Mouse (Mus musculus) ES-E14 (cell line): ENCODE results near the gene Hist1h2ad. TPM values are rescaled to one million over a fixed set of nuclear protein-coding genes. Genes with fewer than 3 reads are reported as not detected.
"Not testable (repeated sequence)": the region's sequence is repeated elsewhere in the genome, so short reads cannot be mapped to it uniquely, and the experiment has no call there.

Experiments
- DNase-seq: peaks from one replicate; pipeline ENCODE4 v3.0.0-alpha.2; 2013; ENCODE audit warnings: low read depth, low spot score
- H3K27ac ChIP-seq: 2 replicates; pipeline ENCODE4 v1.5.1; 2012; ENCODE audit warnings: low read depth, mild to moderate bottlenecking, low read length, moderate library complexity, mixed read lengths; ENCODE audit not compliant: poor library complexity, insufficient read depth, severe bottlenecking
- H3K36me3 ChIP-seq: 2 replicates; pipeline ENCODE4 v1.6.1; 2012; ENCODE audit warnings: mild to moderate bottlenecking, low read length, moderate library complexity, mixed read lengths; ENCODE audit not compliant: control insufficient read depth, poor library complexity, insufficient read depth, severe bottlenecking
- H3K4me1 ChIP-seq, 2 experiments: fragments of 150-350 bp in 1 of 2; sonication (generic) in 1 of 2; 2 replicates each; pipeline ENCODE4 v1.6.1; 2012; ENCODE audit warnings: low read length in 2 of 2, mild to moderate bottlenecking in 1 of 2, mixed read lengths in 1 of 2; ENCODE audit not compliant: control insufficient read depth in 2 of 2, insufficient read depth in 2 of 2, poor library complexity in 1 of 2
- H3K4me3 ChIP-seq, 2 experiments: fragments of 150-350 bp in 1 of 2; sonication (generic) in 1 of 2; 2 replicates each; pipeline ENCODE4 v1.5.1; 2012; ENCODE audit warnings: low read length in 2 of 2, low read depth in 1 of 2, mild to moderate bottlenecking in 1 of 2, mixed read lengths in 1 of 2; ENCODE audit not compliant: insufficient read depth in 1 of 2, poor library complexity in 1 of 2, severe bottlenecking in 1 of 2
- H3K9ac ChIP-seq: 2 replicates; pipeline ENCODE4 v1.6.1; 2012; ENCODE audit warnings: low read depth, mild to moderate bottlenecking, low read length, mixed read lengths; ENCODE audit not compliant: poor library complexity, insufficient read depth, severe bottlenecking
- H3K9me3 ChIP-seq: fragments of 150-350 bp; sonication (generic); 2 replicates; pipeline ENCODE4 v1.6.1; 2012; ENCODE audit warnings: low read depth, mild to moderate bottlenecking, low read length; ENCODE audit not compliant: control insufficient read depth, insufficient read depth
- CHD2 ChIP-seq: IDR thresholded peaks from 2 replicates; pipeline ENCODE4 v1.6.1; 2014; ENCODE audit warnings: mild to moderate bottlenecking, low read depth, low read length, inconsistent platforms
- HCFC1 ChIP-seq: IDR thresholded peaks from 2 replicates; pipeline ENCODE4 v1.6.1; 2012; ENCODE audit warnings: low read length, inconsistent platforms, borderline replicate concordance; ENCODE audit not compliant: insufficient read depth
- MAFK ChIP-seq: IDR thresholded peaks from 2 replicates; pipeline ENCODE4 v1.6.1; 2014; ENCODE audit warnings: mild to moderate bottlenecking, low read depth, low read length, inconsistent platforms; ENCODE audit not compliant: insufficient read depth
- ZC3H11A ChIP-seq: IDR thresholded peaks from 2 replicates; pipeline ENCODE4 v1.6.1; 2012; ENCODE audit warnings: low read depth, mild to moderate bottlenecking, inconsistent platforms, low read length, borderline replicate concordance
- ZNF384 ChIP-seq: IDR thresholded peaks from 2 replicates; pipeline ENCODE4 v1.6.1; 2012; ENCODE audit warnings: low read depth, low read length, inconsistent platforms
- in situ Hi-C, 2 experiments: fragments of 600-800 bp; cut with MboI; formaldehyde crosslinking; loops; one replicate each; pipeline ENCODE4 v1.15.1; 2025; ENCODE audit warnings: low sequenced_read_pairs in 2 of 2, inconsistent platforms in 1 of 2; ENCODE audit not compliant: unreplicated experiment in 2 of 2
- total RNA-seq: library from RNA; depleted of rRNA; stranded (reverse); fragments of 300-350 nt; gene quantifications from 2 replicates; pipeline ENCODE4 v1.2.3, GENCODE M21; 2012

Hist1h2ad gene
- total RNA-seq, 1 experiment = 1,000 TPM

DNA sequence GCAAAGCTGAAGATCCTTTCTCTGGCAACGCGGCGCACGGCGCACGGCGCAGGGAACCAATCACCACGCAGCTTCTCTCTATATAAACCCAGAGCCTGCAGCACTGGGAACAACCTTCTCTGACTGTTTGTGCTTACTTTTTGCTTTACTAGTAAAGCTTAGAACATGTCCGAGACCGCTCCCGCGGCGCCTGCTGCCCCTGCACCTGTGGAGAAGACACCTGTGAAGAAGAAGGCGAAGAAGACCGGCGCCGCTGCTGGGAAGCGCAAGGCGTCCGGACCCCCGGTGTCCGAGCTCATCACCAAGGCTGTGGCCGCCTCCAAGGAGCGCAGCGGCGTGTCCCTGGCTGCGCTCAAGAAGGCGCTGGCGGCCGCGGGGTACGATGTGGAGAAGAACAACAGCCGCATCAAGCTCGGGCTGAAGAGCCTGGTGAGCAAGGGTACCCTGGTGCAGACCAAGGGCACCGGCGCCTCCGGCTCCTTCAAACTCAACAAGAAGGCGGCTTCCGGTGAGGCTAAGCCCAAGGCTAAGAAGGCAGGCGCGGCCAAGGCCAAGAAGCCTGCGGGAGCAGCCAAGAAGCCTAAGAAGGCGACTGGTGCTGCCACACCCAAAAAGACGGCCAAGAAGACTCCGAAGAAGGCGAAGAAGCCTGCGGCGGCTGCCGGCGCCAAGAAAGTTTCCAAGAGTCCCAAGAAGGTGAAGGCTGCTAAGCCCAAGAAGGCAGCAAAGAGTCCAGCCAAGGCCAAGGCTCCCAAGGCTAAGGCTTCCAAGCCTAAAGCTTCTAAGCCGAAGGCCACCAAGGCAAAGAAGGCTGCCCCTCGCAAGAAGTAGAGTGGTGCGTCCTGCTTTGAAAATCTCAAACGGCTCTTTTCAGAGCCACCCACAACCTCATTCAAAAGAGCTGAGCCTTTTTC is 19.0 kb upstream of the Hist1h2ad start:
- Histone ChIP-seq H3K9ac (peak overlapping the region; percentile 74), H3K27ac (peak overlapping the region; percentile 90), H3K36me3 (no peaks in the 10 kb centered on the region), H3K4me1 (0 out of 4 replicates have a peak, but pooled peaks cover 0 to 2% of the 10 kb centered on the region in 2 experiments), H3K9me3 (no peaks in the 10 kb centered on the region), H3K4me3 (peak overlapping the region; percentile 52 to 54)
- no peak for TF ChIP-seq CHD2
- no peak; the same call in 1 of the 2 replicates for TF ChIP-seq HCFC1
- no peak for TF ChIP-seq MAFK
- TF ChIP-seq ZNF384 = no peak
- no peak for TF ChIP-seq ZC3H11A
- in situ Hi-C loops = loop anchor here (10.0 to 25.0 kb wide), 3 partner anchors 190 to 1818 kb away; partner anchors contain the start of genes Hist1h4j (in 2 of the 2), Hist1h2ag (in 1 of the 2), Hist1h2ah (in 1 of the 2) and Hist1h2bb (in 1 of the 2)
- DNase-seq = no peak

DNA sequence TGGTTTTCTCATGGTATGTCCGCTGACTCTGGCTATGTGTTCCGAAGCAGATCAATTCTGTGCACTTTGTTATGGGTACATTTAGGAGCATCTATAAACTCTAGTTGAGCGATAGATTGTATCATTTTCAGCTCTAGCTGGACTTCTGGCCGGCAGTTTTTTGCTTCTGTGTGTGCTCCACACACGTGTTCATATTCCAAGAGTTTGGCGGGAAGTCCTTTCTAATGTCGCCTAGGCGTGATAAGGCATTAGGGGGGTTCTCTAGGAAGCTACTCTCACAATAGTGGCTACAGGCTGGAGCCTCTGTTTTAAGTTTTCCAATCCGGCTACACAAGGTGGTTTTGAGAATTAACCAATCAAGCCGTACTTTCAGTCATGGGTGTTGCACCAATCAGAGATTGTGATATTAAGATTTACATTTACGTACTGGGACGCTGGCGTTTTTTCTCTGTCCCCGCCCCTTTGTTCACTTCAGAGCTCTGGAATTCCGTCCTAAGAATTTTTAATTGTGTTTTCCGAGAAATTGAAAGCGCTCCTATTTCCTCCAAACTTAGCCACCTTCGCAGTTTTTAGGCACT is 18.3 kb upstream of the Hist1h2ad start:
- Histone ChIP-seq H3K4me3 (peak overlapping the region; percentile 52 to 56), H3K27ac (peak overlapping the region; percentile 90), H3K4me1 (0 out of 4 replicates have a peak, but pooled peaks cover 0 to 2% of the 10 kb centered on the region in 2 experiments), H3K9me3 (no peaks in the 10 kb centered on the region), H3K9ac (peak overlapping the region; percentile 74), H3K36me3 (no peaks in the 10 kb centered on the region)
- DNase-seq = peak; percentile 81
- in situ Hi-C loops = loop anchor here (10.0 to 25.0 kb wide), 3 partner anchors 189 to 1819 kb away; partner anchors contain the start of genes Hist1h4j (in 2 of the 2), Hist1h2ag (in 1 of the 2), Hist1h2ah (in 1 of the 2) and Hist1h2bb (in 1 of the 2)
- peak; percentile 65; the same call in 1 of the 2 replicates for TF ChIP-seq ZNF384
- TF ChIP-seq ZC3H11A = no peak
- TF ChIP-seq CHD2 = peak; percentile 82
- TF ChIP-seq MAFK = no peak
- TF ChIP-seq HCFC1 = no peak

DNA sequence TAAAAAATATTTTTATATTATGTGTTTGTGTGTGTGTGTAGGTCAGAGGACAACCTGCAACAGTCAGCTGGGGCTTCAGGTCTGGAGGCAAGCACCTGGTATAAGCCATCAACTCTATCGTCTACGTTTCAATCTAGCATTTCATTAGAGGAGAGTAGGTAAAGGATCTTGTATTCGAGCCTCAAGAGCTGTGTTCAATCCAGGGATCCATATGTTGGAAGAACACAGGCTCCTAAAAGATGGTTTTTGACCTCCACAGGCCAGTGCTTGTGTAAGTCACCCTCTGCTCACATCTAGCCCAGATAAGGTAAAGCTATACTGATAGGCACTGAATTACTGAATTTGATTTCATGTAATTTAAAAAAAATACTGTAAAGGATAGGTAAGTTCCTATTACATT is 17.3 kb upstream of the Hist1h2ad start:
- no peaks in the 10 kb centered on the region for H3K36me3 ChIP-seq
- H3K9me3 ChIP-seq = no peaks in the 10 kb centered on the region
- H3K9ac ChIP-seq = peak overlapping the region; percentile 43; the same call in 1 of the 2 replicates
- in situ Hi-C loops = loop anchor here (10.0 to 25.0 kb wide), 3 partner anchors 188 to 1820 kb away; partner anchors contain the start of genes Hist1h4j (in 2 of the 2), Hist1h2ag (in 1 of the 2), Hist1h2ah (in 1 of the 2) and Hist1h2bb (in 1 of the 2)
- H3K4me1 ChIP-seq = 0 out of 4 replicates have a peak, but pooled peaks cover 0 to 2% of the 10 kb centered on the region in 2 experiments
- H3K4me3 ChIP-seq = no peak overlapping the region
- peak overlapping the region; percentile 62; the same call in 1 of the 2 replicates for H3K27ac ChIP-seq
- no peak for TF ChIP-seq HCFC1
- no peak for DNase-seq

DNA sequence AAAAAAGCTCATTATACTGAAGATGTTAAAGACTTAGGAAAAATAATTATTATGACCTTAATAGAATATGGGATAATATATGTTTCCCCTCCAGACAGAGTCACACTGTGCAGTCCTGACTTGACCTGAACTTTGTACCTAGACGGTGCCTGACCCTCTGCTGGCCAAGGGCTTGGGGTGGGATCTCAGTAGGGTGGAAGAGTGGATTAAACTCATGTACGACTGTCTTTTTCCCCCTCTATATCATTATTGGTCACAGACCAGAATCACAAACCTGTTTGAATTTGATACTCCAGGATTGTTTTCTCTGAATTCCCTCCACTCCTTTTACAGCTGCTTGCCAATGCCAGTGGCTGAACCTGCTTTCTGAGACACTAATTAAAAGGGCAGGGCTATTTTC is 13.5 kb upstream of the Hist1h2ad start:
- not testable (repeated sequence) for H3K9me3 ChIP-seq, H3K4me3 ChIP-seq, DNase-seq, H3K4me1 ChIP-seq, H3K36me3 ChIP-seq
- peak overlapping the region; percentile 48; the same call in 1 of the 2 replicates for H3K9ac ChIP-seq
- in situ Hi-C loops = loop anchor here (25.0 kb wide), 2 partner anchors 1523 to 1823 kb away; partner anchors contain the start of genes Hist1h4j (in 2 of the 2), Hist1h2ag (in 1 of the 2), Hist1h2ah (in 1 of the 2) and Hist1h2bj (in 1 of the 2)
- H3K27ac ChIP-seq = peak overlapping the region; percentile 69; the same call in 1 of the 2 replicates

DNA sequence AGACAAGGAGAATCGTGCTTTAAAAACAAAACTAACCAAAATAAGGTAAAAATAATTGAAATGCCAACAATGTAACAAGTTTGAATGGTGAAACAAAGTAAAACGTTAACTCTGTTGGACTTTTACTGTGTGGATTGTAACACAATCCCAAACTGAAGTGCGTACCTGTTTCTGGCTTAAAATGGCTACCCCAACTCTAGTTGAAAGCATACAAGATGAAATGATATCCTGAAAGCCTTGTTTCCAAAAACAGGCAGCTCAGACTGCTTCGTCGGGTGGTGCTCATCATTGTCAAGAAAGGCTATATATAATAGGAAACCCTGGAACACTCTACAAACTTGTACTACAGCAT is 12.7 kb upstream of the Hist1h2ad start:
- Histone ChIP-seq H3K9ac (0 out of 2 replicates have a peak overlapping the region, but pooled peaks have one; percentile 74), H3K27ac (peak overlapping the region; percentile 86; the same call in 1 of the 2 replicates), H3K4me3 (peak overlapping the region; percentile 55 to 65)
- DNase-seq, H3K4me1 ChIP-seq, H3K9me3 ChIP-seq, H3K36me3 ChIP-seq: not testable (repeated sequence)
- in situ Hi-C loops = loop anchor here (25.0 kb wide), 2 partner anchors 1524 to 1824 kb away; partner anchors contain the start of genes Hist1h4j (in 2 of the 2), Hist1h2ag (in 1 of the 2), Hist1h2ah (in 1 of the 2) and Hist1h2bj (in 1 of the 2)
